Mouse (Mus musculus): ENCODE measurements around the gene H2-Ob.
"Not testable (repeated sequence)": the region's sequence is repeated elsewhere in the genome, so short reads cannot be mapped to it uniquely, and the experiment has no call there.

H2-Ob gene

DNA sequence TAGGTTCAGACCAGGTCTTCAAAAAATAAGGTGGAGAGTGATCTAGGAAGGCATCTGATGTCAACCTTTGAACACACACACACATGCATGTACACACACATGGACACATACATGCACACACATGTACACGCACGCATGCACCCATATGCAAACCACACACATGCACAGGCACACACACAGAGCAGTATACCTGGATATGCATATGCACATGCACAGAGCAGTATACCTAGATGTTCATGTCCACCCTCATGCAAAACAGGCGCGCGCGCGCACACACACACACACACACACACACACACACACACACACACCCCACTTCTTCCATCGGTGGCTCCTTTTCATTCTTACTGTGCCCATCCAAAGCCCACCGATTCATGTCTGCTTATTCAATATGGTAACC, 30.8 kb upstream of the H2-Ob start:
- no peak for DNase-seq (ENCODE audit: low spot score in 2 of 2)

DNA sequence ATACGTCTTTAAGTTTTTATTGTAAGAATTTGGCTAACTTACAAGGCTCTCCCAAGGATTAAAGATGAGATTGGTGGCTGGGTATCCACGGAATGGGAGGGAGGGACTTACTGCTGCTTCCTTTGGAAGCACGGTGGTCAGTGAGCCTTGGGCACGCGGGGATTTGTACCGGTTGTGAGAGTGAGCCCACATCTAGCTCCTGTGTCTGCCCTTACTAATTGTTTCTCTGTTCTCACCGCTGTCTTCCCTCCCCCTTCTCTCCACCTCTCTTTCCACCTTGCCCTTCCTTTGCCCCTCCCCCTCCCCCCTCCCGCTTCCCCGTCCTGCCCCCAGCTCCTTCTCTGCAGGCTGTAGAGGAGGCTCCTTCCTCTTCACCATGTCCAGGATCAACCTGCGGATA, 30.3 kb upstream of the H2-Ob start:
- DNase-seq (ENCODE audit: low spot score in 2 of 2), result no peak

DNA sequence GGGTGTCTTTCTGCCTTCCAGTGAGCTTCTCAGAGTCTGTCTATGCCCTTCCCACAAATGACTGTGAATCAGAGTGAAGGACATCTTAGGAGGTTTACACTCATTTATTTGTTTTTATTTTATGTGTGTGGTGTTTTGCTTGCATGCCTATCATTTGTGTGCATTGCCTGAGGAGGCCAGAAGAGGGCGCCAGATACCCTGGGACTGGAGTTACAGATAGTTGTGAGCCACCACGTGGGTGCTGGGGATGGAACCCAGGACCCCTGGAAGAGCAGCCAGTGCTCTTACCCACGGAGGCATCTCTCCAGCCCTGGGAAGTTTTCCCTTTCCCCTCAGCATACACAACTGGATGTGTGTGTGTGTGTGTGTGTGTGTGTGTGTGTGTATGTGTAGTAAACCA, 29.0 kb upstream of the H2-Ob start:
- DNase-seq (ENCODE audit: low spot score in 2 of 2), result no peak

DNA sequence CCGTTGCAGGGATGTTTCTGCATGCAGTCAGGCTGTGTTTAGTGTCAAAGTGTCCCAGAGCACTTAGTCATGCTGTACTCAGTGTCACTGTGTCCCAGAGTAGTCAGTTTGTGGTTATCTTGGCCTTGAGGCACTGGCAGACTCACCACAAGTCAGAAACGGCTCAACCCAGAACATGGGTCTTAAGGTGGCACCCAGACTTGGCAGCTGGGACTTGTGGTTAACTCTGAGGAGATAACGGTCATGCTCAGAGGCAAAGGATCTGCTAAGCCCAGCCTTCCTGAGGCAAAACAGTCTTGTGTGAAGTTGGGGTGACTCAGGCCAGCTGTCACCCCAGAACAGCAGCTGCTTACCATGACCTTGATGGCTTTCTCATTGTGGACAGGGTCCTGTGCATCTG, 28.1 kb upstream of the H2-Ob start:
- DNase-seq (ENCODE audit: low spot score in 2 of 2), result no peak

DNA sequence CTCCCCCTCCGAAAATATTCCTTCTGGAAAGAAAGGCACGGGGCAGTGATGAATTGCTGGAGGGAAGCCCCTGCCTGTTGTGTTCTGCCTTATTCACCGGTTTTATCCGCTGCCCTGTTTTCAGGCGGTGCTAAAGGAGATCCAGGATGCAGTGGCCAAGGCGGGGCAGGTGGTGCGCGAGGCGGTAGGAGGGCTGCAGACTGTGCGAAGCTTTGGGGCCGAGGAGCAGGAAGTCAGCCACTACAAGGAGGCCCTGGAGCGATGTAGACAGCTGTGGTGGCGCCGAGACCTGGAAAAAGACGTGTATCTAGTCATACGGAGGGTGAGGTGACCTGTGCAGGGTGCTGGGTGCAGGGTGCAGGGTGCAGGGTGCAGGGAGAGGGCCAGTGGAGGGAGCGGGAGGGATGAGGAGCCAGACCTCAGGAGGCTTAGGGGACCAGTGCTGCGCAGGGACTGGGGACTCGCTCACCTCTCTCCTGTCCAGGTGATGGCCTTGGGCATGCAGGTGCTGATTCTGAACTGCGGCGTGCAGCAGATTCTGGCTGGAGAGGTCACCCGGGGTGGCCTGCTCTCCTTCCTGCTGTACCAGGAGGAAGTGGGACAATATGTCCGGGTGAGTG, 26.8 kb upstream of the H2-Ob start:
- DNase-seq (ENCODE audit: low spot score in 2 of 2), result no peak

DNA sequence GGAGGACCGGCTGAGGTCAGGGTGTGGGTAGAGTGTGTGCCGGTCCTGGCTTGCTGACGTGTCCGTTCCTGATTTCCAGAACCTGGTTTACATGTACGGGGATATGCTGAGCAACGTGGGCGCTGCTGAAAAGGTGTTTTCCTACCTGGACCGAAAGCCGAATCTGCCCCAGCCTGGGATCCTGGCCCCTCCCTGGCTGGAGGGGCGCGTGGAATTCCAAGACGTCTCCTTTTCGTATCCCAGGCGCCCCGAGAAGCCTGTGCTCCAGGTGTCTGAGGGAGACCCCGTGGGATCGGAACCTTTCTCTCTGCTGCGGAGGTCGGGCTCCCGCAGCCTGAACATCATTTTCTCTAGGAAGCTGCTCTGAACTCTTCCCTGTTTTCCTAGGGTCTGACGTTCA, 24.8 kb upstream of the H2-Ob start:
- no peak for DNase-seq (ENCODE audit: low spot score in 2 of 2)

DNA sequence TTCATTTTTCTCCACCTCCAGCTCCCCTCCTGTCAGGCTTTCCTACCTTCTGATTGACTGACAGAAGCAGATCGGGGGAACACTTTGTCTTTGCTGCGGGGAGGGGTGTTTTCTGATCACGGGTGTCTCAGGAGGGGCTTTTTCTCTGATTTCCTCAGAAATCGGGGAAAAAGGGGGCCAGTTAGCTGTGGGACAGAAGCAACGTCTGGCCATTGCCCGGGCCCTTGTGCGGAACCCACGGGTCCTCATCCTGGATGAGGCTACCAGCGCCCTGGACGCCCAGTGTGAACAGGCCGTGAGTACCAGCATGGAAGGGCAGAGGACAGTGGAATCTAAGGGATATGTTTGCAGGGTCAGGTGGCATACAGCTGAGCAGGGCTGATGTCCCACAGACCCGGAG, 23.5 kb upstream of the H2-Ob start:
- DNase-seq (ENCODE audit: low spot score in 2 of 2), result no peak

DNA sequence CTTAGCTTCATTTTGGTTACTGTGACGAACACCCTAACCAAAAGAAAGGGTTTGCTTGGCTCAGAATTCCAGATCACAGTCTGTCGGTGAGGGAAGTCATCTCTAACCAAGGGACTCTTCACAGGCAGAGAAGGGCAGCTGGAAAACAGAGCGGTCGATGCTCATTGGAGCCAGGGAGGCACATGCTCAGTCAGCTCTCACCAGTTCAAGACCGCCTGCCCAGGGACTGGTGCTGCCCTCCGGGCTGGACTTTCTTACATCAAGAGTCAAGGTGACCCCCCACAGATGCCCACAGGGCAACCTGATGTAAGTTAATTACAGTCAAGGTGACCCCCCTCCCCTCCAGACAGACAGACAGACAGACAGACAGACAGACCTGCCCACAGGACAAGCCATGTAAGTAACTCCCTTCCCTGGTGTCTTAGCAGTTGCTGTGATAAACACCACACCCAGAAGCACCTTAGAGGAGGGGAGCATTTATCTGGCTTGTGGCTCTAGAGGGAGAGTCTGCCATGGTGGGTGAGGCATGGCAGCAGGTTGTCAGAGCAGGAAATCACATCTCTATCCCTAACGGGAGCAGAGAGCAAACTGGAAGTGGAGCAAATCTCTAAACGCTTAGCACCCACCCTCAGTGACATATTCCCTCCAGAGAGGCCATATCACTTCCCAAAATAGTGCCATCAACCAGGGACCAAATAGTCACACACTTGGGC, 21.3 kb upstream of the H2-Ob start:
- DNase-seq (ENCODE audit: low spot score in 2 of 2), result no peak

DNA sequence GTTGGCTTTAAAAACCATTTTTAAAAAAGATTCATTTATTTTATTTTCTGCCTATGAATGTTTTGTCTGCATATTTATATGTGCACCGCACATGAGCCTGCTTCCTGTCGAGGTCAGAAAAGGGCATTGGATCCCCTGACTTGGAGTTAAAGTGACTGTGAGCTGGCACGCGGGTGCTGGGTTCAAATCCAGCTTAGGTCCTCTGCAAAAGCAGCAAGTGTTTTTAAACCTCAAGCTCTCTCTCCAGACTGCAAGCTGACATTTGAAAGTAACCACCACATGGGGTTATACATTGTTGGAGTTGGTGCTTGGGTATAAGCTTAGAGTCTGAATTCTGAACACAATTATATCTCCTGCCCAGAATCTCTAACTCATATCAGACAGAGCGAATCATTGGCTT, 20.7 kb upstream of the H2-Ob start:
- no peak for DNase-seq (ENCODE audit: low spot score in 2 of 2)

DNA sequence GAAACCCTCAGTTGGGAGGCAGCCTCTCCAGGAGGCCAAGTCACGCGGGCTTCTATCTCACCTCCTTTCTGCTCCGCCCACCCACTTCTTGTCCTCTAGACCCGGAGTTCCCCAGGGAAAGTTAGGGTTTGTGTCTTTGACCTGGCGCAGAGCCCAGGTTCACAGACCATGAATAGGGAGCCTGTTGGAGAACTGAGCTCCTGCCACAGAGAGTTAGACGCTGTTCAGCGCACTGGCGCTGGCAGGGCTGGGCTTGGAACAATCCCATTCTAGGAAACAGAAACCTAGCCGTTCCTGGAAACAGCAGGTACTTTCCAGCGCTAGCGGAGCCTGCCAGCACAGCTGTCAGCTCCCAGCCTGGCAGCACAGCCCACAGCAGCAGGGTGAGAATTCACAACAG, 20.0 kb upstream of the H2-Ob start:
- peak in 1 of 2 experiments; percentile 71 for DNase-seq (ENCODE audit: low spot score in 2 of 2)

DNA sequence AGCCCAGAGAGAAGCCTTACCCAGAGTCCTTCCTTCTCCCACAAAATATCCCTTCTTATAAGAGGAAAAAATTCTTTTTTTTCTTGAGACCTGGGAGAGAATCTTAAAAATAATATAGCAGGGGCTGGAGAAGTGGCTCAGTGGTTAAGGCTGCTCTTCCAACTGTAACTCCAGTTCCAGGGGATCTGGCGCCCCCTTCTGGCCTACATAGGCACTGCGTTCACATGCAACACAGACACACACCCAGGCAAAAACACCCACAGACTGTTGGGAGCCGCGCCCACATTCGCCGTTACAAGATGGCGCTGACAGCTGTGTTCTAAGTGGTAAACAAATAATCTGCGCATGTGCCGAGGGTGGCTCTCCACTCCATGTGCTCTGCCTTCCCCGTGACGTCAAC, 19.6 kb upstream of the H2-Ob start:
- peak in 1 of 2 experiments; percentile 44 for DNase-seq (ENCODE audit: low spot score in 2 of 2)

DNA sequence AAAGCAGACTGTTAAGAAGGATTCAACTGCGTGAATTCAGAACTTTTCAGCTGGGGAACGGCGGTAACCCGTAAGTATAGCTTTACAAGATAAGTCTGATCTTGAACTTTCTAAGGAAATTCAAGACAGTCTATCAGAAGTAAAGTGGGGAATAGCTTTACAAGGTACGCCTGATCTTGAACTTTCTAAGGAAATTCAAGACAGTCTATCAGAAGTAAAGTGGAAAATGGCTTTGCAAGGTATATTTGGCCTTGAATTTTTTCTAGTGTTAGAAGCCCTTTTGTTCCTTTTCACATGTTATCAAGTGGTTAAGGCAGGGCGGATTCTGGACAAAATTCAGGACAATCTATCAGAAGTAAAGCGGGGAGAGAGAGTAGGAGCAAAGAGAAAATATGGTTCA, 18.9 kb upstream of the H2-Ob start:
- not testable (repeated sequence) for DNase-seq (ENCODE audit: low spot score in 2 of 2)

DNA sequence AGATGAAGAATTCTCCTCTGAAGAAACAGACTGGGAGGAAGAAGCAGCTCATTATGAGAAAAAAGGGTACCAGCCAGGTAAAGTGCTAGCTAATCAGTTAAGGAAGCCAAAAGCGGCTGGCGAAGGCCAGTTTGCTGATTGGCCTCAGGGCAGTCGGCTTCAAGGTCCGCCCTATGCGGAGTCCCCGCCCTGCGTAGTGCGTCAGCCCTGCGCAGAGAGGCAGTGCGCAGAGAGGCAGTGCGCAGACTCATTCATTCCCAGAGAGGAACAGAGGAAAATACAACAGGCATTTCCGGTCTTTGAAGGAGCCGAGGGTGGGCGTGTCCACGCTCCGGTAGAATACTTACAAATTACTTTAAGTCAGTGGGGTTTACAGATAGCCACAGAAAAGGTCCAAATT, 18.3 kb upstream of the H2-Ob start:
- not testable (repeated sequence) for DNase-seq (ENCODE audit: low spot score in 2 of 2)

DNA sequence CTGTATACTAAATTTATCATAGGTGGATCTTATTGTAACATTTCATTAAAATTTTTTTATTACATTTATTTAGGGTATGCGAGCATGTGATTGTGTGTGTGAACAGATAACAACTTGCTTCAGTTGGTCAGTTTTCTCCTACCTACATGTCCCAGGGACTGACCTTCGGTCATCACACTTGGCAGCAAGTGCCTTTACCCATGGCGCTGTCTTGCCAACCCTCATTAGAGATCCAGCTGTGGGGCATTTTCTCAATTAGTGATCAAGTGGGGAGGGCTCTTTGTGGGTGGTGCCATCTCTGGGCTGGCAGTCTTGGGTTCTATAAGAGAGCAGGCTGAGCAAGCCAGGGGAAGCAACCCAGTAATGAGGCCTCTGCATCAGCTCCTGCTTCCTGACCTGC, 13.9 kb upstream of the H2-Ob start:
- no peak for DNase-seq (ENCODE audit: low spot score in 2 of 2)

DNA sequence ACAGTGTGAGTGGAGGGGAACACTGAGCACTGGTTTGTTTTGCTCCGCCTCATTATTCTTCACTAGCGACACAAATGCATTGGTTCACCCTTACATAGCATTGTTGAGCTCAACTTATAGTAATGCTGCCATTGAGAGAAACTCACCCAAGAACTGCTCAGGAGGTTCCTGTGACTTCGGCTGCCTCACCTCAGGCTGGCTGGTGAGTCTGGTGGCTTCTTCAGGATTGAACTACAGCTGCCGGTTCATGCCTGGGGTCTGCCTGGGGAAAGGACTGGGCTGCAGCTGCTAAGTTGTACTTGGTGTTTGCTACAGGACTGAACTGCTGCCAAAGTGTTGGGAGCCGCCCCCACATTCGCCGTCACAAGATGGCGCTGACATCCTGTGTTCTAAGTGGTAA, 13.3 kb upstream of the H2-Ob start:
- DNase-seq (ENCODE audit: low spot score in 2 of 2), result no peak

DNA sequence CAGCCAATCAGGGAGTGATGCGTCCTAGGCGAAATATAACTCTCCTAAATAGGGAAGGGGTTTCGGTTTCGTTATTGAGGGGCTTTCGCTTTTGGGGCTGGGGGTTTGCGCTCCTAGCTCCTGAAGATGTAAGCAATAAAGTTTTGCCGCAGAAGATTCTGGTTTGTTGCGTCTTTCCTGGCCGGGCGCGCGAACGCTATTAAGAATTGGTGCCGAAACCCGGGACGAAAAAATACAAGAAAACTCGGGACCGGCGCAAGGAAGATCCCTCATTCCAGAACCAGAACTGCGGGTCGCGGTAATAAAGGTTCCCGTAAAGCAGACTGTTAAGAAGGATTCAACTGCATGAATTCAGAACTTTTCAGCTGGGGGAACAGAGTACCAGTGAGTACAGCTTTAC, 12.8 kb upstream of the H2-Ob start:
- DNase-seq (ENCODE audit: low spot score in 2 of 2), result not testable (repeated sequence)

DNA sequence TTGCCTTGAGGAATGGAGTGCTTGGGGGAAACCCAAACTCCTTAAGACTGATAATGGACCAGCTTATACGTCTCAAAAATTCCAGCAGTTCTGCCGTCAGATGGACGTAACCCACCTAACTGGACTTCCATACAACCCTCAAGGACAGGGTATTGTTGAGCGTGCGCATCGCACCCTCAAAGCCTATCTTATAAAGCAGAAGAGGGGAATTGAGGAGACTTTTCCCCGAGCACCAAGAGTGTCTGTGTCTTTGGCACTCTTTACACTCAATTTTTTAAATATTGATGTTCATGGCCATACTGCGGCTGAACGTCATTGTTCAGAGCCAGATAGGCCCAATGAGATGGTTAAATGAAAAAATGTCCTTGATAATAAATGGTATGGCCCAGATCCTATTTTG, 7.7 kb upstream of the H2-Ob start:
- DNase-seq (ENCODE audit: low spot score in 2 of 2), result not testable (repeated sequence)

DNA sequence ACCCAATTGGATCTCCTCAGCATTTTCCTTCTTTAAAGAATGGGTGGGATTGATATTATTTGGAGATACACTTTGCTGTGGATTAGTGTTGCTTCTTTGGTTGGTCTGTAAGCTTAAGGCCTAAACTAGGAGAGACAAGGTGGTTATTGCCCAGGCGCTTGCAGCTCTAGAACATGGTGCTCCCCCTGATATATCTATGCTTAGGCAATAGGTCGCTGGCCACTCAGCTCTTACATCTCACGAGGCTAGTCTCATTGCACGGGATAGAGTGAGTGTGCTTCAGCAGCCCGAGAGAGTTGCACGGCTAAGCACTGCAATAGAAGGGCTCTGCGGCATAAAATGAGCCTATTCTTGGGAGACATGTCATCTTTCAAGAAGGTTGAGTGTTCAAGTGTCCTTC, 6.7 kb upstream of the H2-Ob start:
- not testable (repeated sequence) for DNase-seq (ENCODE audit: low spot score in 2 of 2)

DNA sequence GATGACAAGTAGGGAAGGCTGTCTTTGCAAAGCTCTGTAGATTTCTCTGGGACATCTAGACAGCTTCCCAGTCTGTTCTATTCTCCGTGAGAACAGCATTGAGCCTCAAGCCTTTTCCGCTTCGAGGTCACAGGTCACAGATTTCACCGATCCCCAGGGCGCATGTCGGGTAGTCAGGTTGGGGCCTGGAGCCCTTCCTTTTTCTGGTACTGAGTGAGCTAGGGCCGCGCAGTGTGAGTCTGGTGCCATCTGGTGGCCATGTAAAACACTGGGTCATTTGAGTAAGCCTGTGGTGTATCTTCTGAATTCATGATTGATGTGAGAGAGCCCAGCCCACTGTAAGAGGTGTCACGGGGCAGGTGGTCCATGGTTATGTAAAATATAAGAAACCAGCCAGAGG, 3.8 kb upstream of the H2-Ob start:
- peak; percentile 55 to 77 for DNase-seq (ENCODE audit: low spot score in 2 of 2)

DNA sequence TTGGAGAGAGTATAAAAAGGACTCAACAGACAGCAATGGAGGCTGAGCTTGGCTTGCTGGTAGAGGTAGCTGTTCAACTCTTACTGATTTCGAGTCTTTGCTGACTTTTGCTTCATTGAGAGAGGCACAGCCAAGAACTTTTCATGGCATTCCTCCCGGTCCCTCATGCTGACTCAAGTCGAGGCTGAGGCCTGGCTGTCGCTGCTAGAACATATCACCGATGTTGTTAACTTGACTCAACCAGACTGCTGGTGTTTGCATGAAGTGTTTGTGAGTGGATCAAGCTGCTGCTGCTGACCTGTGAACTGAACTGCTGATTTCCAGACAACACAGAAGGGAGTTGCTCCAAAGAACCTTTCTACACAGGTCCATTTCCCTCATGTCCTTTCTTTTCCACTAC, 2.0 kb upstream of the H2-Ob start:
- no peak for DNase-seq (ENCODE audit: low spot score in 2 of 2)

DNA sequence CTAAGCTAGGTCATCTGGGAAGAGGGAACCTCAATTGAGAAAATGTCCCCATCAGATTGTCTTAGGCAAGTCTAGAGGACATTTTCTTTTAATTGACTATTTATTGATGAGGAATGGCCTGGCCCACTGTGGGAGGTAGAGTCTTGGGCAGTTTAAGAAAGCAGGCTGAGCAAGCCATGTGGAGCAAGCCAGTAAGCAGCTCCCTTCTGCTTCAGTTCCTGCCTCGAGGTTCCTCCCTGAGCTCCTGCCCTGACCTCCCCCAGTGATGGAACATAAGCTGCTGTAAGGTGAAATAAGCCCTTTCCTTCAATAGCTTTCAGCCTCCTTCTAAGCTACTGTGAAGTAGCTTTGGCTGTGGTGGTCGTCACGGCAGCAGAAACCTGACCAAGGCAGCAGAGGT, 962 bp upstream of the H2-Ob start:
- no peak for DNase-seq (ENCODE audit: low spot score in 2 of 2)

DNA sequence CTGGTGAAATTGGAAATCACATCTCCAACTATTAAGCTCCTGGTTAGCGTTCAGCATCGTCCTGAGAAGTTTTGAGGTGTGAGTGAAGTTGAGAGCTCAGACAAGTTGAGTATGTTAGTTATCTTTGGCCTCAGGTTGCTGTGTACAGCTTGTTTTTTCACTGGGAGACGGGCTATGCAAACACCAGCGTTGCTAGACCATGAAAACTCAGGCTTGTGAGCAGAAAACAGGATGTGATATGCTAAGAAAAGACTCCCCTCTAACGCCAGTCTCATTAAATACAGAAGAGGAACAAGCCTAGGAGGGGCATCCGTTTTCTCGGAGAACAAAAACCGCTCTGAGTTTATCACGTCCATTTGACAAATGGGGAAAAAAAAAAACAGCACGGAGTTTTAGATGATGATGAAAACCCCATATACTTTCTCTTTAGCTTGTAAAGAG, 918 bp downstream of the H2-Ob start:
- DNase-seq (ENCODE audit: low spot score in 2 of 2), result no peak

DNA sequence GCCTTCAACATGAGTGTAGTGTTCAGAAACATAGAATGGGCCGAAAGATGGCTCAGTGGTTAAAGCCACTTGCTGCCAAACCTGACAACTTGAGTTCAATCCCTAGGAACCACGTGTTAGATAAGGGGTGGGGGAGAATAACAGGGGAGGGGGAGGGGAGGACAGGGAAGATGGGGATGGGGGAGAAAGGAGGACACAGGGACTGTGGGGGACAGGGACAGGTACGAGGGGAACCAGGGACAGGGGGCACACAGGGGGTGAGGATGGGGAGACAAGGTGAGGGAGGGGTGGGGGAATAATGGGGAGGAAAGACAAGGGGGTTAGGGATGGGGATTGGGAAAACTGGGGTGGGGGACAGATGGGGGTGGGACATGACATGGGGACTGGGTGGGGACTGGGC, 1.7 kb downstream of the H2-Ob start:
- DNase-seq (ENCODE audit: low spot score in 2 of 2), result no peak

DNA sequence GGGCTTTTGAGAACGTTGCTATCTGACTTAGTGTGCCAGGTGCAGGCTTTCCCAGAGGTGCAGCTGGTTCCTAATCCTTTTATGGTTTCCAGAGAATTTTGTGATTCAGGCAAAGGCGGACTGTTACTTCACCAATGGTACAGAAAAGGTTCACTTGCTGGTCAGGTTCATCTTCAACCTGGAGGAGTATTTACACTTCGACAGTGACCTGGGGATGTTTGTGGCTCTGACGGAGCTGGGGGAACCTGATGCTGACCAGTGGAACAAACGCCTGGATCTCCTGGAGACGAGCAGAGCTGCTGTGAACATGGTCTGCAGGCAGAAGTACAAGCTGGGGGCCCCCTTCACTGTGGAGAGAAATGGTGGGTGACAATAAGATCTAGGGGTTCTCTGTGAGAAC, 2.2 kb downstream of the H2-Ob start:
- no peak for DNase-seq (ENCODE audit: low spot score in 2 of 2)
